Mouse (Mus musculus) WW6 (cell line): Measurements from ENCODE around the gene Haspin.

Experiments used
- DNase-seq: peaks from one replicate; pipeline ENCODE4 v3.0.0-alpha.2; 2013; ENCODE audit warnings: low read depth, low spot score

Gene Haspin

DNA sequence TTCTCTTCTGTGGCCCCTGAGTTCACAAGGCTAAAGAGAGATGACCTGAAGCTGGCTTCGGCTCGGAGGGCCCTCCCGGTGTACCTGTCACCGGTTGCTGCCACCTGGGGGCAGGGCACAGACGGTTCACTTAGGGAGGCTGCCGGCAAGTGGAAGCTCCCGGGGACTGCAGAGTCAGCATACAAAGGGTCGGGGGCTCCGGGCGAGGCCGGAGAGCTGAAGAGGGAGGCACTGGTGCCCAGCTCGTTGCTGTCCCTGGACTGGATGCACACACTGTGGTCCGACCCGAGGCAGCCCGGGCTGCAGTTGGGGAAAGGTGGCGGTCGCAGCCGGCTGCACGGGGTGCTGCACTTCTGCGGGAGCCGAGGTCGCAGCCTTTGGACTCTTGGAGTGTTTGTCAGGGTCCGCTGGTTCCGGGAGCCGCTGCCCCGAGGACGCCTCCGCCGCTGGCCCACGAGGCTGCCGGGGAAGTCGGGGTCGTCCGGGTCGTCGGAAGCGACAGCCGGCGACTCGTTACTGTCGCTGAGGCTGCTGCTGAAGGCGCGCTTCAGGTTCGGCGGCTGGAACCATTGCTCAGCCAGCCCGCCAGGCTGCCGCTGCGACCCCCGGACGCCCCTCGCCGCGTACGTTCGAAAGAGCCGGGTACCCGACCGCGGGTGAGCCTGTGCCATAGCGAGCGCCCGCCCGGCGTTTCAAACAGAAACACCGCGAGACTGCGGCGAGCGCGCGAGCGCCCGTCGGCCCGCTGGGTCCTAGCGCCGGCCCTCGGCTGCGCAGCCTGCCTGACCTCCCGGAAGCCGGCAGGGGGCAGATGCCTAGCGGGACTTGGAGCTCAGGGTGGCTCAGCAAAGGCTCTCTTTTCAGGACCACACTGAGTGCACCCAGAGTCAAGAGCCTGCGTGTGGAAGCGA lies at the start of gene Haspin:
Gene Haspin (minus strand): TSS at position 704 of the 911 bp plus-strand sequence.
- peak; percentile 95 for DNase-seq

DNA sequence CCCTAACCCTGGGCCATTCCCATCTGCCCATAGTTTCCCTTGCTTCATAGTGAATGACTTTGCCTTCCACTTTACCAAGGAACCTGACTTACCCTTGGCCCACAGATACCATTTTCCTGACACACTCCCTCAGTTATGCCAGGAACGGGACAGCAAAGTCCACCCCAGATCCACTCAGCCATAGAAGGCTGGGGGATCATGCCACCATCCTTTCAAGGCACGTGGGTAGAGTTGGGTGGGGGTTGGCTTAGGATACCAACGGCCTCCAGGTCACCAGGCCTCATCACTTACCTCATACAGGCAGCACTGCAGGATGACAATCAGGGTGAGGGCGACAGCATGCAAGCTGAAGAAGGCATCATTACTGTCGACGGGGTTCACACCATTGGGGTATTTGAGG lies 49.1 kb upstream of the Haspin start:
- DNase-seq: no peak

DNA sequence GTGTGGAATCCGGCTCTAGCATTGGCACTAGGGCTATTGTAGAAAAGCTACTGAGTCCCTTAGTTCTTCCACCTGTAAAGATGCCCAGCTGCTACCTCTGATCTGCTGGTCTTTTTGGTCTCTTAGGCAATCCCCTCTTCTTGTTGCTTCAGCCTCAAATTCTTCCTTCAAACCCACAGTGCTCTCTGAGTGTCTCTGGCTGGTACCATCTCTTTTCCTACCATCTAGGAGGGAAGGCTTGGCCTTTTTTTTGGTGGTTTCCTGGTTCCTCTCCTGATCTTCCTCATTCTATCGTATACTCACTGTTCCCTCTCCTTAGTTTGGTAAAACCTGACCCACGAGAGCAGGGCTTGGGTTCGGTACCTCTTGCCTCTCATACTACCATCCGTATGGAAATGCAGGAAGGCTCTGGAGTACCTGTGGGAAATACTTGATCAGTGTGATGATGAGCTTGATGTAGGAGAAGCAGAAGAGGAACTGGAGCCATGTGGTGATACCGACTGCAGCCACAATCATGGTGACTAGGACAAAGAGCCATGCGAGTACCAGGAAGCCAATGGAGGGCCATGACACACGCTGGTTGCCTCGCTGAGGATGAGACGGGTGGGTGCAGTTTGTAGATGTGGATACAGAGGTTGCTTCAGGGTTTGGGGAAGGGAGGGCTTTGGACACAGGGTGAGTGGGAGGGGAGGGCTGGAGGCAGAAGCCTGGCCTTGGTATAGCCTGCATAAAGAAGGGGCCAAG lies 48.0 kb upstream of the Haspin start:
- no peak for DNase-seq

DNA sequence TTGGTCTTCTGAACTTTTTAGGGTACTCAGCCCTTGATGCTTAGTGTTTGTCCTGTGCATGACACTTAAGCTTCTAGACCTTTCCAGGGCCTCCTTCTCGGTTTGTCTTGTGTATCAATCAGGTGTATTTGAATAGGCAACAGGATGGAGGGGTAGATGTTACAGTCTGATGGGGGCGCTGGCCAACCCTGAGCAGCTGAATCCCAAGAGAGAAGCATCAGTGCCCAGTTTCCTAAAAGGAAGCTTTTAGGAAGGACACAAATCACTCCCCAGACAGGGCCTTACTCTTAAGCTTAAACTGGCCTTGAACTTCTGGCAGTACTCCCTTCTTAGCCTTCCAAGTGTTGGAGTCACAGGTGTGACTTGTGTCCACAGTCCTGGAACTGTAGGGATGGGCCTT lies 39.8 kb upstream of the Haspin start:
- no peak for DNase-seq

DNA sequence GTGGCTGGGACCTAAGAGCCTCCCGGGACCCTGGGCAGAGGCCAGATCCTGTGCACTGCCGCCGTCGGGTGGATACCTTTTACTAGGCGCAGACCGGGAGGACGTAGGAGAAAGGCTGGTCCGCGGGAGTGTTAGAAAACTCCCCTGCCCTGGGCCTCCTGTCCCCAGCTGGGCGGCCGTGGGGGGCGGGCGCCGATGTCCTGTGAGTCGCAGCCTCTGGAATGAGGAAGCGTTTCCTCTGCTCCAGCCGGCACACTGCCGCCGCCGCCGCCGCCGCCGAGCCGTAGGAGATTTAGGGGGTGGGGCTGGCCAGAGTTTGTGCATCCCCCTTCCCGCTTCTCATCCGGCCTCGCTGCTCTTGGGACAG lies 39.4 kb upstream of the Haspin start:
- DNase-seq: no peak

DNA sequence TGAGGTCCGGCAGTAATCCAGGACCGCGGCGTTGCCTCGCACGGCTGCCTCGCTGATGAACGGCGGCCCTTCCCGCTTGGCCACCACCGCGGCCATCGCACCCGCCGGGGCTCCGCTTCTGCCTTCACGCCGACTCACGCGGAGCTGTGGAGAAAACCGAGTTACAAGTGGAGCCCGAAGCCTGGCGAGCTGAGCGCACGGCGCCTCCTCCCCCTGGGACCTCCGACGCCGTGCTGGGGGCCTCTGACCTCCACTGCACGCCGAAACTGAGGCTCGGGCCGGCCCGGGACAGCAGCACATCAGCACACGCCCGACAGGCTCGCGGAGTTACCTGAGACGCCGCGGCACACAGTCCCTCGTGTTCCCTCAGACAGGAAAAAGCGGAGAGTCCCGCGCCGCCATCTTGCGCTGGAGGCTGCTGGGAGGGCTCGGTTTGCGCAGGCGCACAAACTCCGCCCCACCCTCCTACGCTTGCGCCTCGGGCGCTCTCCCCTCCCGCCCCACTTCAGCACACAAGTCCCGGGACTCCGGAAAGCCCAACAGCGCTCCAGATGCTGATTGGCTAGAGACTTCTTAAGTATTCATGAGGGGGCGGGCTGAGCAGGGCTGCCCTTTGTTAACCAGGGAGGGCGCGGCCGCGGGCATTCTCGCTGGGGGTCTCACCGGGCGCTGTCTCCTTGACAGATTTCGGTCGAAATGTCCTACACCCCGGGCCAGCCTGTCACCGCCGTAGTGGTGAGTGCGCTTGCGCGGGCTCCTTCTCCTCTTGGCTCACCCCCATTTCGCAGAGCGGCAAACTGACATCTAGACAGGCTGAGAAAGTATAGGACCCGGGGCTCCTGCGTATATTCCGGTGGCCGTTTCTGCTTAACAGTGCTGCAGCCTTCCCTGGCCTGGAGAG lies 38.8 kb upstream of the Haspin start, which contains the start of the genes Emc6 and Tax1bp3:
Gene Emc6 (minus strand): TSS at position 430 of the 901 bp plus-strand sequence.
Gene Tax1bp3 (plus strand): TSS at position 476 of the 901 bp plus-strand sequence.
- DNase-seq: peak; percentile 99

DNA sequence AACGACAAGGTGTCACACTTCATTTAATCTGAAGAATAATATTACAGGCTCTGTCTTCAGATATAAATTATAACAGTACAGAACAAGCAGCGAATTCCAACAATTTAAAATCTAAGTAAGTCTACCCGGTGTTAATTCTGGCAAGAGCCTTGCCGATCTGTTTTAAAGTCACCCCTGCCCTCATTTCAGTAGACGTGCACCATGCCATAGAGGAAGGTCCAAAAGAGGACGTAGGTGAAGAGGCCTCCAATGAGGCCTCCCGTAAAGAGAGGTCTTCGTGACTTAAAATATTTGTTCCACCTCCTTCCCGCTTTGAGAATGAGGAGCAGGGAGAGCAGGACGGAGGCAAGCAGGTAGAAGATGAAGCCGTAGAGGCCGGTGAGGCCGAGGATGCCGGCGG lies 38.1 kb upstream of the Haspin start:
- no peak for DNase-seq

DNA sequence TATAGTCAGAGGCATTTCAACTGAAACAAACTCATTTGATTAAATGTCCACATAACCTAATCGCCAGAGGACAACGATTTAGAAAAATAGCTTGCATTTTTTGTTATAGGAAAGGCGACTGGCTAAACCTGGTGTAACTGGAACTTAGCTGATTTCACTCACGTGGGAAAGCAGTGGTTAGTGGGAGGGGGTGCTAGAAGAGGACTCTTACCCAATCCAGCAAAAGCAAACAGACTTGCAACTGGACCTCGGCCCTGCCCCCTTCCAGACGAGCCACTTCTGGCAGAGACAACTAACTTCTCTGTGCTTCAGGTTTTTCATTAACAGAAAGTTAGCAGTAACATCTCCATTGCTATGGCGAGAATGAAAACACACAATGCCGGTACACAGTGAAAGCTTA lies 37.5 kb upstream of the Haspin start:
- DNase-seq: no peak

DNA sequence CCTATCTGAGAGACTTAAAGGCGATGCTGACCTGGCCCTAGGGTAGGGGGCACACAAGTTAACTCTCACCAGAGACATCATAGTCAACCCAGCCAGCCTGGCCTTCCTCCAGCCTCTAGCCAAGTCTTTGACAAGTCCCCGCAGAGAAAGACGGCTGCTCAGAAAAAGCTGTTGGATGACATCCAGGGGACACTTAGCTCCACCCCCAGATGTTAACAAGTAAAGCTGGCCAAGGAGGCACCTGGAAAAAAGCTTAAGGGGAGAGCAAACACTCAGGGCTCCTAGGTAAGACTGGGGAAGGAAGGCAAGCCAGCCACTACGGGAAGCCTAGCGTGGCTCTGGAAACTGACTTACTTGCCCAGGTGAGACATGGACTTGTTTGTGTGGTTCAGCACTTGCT lies 34.1 kb upstream of the Haspin start:
- DNase-seq: no peak

DNA sequence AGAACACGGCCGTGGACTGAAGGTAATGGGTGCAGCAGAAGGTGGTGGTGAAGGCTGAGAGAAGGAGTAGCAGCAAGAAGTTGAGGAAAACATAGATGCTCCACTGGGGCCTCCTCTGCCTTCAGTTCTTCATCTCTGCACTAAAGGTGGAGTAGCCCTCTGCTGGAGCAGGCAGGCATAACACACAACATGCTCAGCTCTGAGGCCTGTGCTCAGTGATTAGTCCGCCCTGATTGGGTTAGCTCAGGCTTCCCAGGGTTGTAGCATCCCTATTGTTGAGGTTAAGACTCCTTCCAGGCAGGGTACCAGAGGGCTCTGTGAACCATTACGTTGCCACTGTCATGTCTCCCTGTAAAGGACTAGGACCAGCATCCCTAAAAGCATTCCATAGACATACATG lies 31.1 kb upstream of the Haspin start:
- peak; percentile 75 for DNase-seq

DNA sequence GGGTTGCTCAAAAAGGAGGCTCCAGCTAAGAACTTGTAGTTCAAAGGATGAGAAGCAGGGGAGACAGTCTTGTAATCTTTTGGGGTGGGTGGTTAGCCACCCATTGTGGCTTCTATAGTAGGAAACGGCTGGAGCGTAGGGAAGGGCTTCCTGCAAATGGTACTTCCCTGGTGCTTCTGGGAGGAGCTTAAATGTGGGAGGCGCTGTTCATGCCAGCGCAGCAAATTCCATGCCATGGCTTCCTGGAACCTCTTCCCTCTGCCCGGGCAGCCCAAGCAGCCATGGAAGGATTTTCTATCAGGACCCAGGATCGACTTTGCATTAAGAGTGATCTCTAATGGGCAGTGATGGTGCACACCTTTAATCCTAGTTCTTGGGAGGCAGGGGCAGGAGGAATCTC lies 30.5 kb upstream of the Haspin start:
- DNase-seq: no peak

DNA sequence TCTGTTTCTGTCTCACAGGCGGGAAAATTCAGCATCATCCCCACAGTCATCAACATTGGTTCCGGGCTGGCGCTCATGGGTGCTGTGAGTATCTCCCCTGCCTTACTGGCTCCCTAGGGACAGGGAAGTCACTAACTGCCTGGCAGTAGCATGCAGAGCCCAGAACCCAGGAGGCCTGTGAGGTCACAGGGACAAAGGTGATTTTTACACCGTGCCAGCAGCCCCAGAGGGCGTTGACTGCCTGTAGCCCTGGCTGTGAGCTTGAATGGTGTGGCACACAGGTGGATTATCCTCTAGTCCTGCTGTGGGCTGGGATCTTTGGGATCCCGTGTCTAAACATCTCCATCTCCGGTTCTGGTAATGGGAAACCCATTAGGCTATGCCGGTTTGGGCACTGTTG lies 30.0 kb upstream of the Haspin start:
- no peak for DNase-seq

DNA sequence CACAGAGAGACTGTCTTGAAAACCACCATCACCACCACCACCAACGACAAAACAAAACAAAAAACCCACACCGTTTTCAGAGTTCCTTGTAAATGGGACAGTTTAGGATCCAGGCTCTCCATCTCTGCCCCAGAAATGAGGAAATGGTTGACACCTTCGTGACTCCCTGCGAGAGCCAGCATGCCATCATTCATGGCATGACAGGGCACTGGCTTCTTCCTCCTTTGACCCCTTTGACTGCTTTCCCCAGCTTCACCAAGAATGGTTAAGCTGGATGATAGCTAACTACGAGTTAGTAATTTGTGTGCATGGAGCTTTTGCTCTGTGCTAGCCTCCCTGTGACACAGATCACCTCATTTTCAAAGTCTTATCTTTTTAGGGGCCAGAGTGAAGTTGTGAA lies 24.2 kb upstream of the Haspin start:
- DNase-seq: no peak

DNA sequence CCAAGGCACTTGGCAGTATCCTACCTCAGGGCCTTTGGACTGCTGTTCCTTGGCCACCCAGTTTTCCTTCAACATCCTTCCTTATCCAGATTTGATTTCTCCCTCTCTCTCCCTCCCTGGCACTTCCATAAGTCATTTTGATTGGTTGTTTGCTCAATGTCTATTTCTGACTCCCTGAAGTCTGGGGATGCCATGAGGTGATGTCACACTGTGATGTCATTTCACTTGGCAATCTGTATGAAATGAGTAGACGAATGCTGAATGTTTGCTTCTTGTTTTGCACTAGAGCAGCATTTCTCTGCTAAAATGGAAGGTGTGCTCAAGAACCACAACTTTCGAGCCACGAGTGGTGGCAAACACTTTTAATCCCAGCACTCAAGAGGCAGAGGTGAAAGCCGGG lies 23.5 kb upstream of the Haspin start:
- DNase-seq: no peak

DNA sequence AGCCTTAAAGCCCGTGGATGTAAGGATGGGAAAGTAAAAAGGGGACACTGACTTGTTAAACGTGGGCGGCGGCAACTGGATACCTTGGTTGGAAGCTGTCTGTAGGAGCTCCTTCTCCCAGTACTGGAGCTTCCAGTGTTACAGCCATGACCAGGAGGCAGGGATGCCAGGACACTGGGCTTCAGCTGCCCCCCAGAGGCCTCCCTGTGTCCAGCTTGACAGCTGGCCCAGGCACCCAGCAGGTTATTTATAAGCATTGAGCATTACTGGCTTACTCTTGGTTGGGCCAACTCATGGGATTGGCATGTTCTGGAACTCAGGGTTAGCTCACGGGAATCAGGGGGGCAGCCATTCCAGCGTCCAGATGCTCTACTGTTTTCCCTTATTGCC lies 22.7 kb upstream of the Haspin start:
- no peak for DNase-seq

DNA sequence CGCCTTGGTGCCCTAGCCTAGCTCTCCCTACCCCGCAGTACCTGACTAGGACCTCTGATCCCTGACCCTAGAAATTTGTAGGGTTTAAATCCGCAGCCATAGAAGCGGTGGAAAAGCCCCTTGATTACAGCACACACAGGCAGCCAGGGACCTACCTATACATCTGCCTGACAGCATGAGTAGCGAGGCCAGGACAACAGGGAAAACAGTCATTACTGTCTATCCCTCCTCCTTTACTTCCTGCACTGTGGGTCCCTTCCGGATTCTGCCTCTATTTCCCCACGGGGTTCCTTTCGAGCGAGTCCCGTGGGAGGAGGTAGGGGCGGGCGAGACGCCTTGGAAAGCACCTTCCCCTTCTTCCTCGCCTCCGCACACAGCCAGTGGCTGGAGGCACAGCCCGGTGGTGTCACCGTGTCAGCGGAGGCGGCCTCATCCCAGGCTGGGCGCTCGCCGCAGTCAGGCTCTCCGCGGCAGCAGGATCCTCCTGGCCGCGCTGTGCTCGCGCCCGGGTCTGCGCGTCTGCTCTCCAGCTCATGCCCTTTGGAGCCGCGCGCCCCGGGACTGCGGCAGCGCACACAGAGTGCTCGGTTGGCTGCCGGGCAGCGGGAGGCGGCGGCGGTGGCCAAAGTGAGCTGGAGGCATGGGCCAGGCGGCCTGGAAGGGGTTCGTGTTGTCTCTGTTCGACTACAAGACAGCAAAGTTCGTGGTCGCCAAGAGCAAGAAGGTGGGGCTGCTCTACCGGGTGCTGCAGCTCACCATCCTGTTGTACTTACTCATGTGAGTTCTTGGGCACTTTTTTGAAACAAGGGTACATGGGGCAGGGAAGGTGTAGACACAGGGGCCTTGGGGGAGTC lies 22.1 kb upstream of the Haspin start, which contains the start of gene P2rx5:
Gene P2rx5 (plus strand): TSS at position 465 of the 854 bp plus-strand sequence.
- no peak for DNase-seq

DNA sequence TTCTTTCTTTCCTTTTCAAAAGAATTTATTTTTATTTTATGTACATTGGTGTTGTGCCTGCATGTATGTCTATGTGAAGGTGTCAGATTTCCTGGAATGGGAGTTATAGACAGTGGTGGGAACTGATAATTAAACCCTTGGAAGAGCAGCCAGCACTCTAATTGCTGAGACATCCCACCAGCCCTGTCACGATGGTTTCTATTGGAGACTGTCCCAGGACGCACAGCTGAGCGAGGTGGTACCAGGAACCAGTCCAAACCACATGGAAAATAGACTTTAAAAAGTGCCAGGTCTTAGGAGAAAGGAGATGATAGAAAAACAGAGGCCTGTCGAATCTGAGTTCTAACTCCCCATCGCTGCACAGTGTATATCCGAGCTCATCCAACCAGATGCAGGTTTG lies 17.0 kb upstream of the Haspin start:
- DNase-seq: no peak

DNA sequence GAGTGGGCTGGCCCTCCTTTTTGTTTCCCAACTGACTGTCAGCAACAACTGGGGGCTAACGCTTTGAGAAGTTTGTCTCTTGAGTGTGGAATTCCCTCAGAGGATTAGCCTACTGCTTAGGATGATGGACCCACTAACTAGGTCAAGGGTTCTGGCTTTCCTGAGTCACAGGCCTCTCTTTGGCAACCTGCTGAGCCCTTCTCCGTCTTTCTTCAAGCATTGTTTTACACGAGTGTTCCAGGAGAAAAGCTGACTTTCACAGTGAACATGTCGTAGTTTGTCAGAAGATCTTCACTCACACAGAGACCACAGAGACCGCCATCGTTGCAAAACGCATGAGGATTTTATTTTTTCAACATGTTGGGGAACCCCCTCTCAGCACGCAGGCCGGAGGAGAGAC lies 10.1 kb upstream of the Haspin start:
- no peak for DNase-seq

DNA sequence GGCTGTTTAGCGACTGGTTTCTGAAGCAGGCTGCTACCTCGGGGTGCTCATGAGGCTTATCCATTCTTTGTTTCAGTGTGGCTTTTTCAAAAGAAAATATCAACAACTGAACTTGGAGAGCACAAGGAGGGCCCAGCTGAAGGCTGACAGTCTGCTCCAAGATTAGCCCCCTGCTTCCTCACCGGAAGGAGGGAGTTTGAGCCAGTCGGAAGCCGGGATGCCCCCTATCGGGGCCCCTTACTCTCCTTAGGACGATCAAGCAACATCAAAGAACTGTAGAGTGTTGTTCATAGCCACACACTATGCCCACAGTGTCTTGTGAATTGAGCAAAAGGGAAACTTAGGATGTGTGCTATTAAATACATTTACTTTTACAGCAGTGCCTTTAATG lies 8.9 kb upstream of the Haspin start:
- no peak for DNase-seq

DNA sequence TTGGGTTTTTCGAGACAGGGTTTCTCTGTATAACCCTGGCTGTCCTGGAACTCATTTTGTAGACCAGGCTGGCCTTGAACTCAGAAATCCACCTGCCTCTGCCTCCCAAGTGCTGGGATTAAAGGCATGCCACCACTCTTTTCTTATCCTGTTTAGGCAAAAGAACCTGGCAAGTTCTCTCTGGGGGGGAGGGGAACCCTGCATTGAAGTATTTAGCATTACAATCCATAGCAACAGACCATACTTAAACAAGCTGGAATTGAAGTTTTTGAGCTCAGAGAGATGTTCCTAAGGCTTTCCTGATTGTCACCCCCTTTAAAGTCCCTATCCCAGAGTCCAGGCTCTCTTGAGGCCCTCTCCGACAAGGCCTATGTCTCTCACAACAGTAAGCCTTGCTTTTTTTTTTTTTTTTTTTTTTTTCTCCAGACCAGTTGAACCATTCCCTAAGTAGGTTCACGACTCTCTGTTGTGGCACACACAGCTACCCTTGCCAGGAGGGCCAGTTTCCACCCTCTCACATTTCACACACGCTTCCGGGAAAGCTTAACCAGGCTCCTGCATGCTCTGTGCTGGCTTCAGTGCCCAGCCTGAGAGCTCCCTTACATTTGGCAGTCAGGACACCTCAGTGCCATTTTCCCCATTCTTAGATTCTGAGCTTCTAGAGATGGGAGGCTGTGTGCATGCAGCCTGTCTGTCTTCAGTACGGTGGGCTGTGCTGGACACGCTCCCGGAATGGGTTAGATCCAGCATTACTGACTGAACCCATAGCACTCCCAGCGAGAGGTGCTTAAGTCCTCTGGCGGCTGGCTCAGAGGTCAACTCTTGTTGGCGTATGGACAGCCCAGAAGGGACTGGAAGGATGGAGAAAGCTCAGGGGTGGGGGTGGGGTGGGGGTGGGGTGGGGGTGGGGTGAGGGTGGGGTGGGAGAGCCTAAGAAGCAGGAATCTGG lies 8.2 kb upstream of the Haspin start:
- DNase-seq: no peak
